Mouse (Mus musculus): ENCODE measurements around the gene Ccl2.

Gene Ccl2

DNA sequence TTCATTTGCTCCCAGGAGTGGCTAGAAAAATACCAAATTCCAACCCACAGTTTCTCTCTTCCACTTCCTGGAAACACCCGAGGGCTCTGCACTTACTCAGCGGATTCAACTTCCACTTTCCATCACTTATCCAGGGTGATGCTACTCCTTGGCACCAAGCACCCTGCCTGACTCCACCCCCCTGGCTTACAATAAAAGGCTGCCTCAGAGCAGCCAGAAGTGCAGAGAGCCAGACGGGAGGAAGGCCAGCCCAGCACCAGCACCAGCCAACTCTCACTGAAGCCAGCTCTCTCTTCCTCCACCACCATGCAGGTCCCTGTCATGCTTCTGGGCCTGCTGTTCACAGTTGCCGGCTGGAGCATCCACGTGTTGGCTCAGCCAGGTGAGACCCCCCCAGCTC, at the start of gene Ccl2:
Ccl2 (plus strand) TSS at position 216 of the 400 bp plus-strand sequence.
- DNase-seq (ENCODE audit: low read depth, low spot score) = peak; percentile 98

DNA sequence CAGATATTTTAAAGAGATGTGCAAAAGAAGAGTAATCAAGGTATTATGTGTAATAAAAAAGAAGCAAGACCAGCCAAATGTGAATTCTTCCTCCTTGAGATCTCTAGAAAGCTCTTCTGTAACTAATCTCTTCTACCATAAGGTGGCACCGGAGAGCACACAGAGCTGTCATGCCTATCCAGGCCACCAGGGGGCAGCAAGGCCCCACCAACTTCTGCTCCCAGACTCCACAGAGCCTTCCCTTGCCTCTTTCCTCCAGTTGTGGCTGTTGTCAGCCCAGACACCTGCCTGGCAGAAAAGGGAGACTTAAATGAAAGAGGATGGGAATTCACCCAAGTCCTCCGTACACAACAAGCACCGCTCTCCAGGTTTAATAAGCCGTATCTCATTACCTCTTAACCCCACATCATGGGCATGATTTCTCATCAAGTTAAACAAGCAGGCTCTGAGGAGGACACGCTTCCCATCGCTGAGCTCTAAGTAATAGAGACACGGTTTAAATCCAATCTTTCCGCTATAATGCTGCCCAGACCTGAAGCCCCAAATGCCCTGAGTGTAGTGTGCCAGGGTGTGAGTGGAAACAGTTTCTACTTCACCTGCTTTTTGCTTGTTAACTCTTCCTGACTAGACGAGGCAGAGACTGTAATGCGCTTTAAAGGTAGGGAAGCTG, 39.1 kb upstream of the Ccl2 start:
- peak; percentile 89 for DNase-seq (ENCODE audit: low read depth, low spot score)

DNA sequence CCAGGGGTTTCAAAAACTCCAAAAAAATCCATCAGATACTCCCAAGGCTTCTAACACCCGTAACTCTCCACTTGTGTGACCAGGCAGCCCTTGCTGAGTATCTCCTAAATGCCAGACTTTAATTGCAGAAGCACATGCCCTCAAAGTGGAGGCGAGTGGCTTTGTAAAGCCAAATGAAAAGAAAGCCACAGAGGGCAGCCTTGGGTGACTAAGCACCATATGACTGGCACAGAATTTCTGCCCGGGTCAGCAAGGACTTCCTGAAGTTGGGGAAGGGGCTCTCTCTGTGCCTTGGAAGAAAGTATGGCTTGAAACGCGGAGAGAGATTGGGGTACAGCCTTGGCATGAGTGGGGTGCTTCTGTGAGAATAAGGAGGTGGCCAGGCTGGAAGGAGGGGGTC, 38.3 kb upstream of the Ccl2 start:
- DNase-seq (ENCODE audit: low read depth, low spot score) = peak; percentile 17

DNA sequence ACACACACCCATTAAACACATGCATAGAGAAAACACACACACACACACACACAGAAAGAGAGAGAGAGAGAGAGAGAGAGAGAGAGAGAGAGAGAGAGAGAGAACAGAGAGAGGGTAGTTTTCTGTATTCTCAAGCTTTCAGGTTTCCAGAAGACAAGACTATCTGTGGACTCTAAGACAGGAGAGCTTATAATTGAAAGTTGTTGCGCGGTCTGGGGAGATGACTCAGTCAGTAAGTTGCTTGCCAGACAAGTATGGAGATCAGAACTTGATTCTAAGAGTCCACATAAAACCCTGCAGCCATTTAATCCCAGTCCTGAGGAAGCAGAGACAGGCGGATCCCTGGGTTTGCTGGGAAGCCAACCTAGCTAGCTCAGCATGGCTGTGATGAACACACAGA, 36.7 kb upstream of the Ccl2 start:
- peak; percentile 64 for DNase-seq (ENCODE audit: low read depth, low spot score)

DNA sequence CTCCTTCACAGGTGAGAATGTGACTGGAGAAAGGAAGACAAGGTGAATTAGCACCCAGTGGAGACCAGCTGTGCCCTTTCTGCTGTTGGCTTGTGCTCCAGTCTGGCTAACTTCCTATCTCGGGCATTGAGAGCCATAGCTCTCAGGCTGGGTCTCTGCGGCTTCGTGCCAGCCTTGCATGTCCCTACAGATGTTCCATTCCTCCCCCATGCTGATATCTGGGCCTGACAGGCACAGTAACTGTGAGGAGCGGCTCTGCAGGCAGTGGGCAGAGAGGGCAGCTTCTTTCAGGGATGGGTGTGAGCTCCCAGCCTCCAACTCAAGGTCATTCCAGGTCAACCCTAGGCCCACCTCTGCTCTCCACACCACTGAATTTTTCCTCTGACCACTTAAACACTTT, 35.9 kb upstream of the Ccl2 start:
- DNase-seq (ENCODE audit: low read depth, low spot score) = no peak

DNA sequence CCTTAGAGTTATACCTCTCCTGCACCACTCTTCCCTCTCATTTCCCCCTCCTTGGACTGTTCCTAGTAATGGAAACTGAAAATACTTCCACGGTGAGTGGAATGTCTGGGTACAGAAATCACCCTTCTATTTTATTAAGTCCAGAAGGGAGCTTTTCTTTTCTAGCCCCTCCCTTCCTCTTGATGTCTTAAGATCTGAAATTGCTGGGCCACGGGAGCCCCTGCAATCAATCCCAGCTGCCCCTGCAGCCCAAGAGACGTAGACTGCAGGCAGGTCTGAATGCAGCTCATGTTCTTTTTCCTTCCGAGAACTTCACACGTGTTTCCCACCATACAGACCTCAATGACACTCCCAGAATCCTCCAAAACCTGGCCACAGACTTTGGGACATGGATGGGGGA, 34.8 kb upstream of the Ccl2 start:
- DNase-seq (ENCODE audit: low read depth, low spot score) = no peak

DNA sequence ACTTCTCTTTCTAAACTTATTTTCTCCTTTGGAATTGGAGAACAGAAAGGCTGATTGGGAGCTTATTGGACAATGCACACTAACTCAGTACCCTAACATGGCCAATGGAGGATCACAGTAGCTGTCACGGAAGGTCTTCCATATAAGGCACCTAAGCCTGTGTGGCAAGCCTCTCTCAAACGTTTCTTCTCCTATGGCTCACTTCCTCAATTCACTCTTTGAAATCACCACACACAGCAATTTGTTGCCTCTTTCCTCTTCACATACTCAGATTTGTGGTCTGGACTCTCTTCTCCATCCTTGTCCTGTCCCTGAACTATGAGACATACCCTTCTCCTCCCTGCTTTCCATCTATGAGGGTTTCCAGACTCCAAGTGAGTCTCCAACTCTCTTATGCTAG, 30.6 kb upstream of the Ccl2 start:
- DNase-seq (ENCODE audit: low read depth, low spot score) = no peak

DNA sequence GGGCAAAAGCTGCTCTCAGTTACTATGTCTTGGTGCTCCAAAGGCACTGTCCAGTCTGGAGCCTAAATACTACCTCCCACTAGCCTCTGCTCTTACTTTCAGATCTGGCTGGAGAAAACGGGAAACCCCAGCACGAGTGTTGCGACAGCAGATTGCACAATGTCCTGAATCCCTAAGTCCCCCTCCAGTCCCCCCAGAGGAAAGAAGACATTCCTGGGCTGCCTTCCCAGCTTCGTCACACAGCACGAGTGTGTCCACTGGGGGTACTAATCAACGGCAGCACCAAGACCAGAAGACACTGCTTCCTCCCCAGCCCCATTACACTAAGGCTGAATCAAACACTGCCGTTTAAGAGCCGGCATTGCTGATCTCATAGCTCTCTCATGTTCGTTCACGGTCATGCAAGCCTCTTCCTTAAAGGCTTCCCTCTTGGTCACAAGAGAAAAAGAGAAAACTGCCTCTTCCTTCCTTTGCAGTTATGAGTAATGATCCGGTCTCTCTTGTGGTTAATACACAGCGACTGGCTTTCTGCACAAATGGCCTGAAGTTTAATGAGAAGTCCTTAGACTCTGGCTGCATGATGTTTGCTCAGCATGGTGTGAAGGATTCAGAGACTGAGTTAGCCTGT, 28.5 kb upstream of the Ccl2 start:
- peak; percentile 87 for DNase-seq (ENCODE audit: low read depth, low spot score)

DNA sequence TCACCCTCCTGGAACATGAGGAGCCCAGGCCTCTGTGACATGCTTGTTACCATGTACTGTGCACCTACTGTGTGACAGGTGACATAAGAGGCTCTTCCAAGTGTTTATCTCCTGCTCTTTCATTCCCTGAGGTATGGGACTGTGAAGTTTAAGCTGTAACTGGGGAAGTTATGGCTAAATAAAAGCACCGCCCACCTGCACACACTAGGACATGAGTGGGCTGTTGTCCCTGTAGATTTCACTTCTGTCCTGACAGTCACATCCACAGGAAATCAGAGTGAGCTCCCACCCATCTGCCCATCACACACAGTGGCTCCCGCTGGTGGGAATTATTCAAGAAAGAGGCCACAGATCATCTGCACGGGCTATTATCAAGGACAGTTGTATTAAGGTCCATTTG, 25.3 kb upstream of the Ccl2 start:
- DNase-seq (ENCODE audit: low read depth, low spot score) = no peak

DNA sequence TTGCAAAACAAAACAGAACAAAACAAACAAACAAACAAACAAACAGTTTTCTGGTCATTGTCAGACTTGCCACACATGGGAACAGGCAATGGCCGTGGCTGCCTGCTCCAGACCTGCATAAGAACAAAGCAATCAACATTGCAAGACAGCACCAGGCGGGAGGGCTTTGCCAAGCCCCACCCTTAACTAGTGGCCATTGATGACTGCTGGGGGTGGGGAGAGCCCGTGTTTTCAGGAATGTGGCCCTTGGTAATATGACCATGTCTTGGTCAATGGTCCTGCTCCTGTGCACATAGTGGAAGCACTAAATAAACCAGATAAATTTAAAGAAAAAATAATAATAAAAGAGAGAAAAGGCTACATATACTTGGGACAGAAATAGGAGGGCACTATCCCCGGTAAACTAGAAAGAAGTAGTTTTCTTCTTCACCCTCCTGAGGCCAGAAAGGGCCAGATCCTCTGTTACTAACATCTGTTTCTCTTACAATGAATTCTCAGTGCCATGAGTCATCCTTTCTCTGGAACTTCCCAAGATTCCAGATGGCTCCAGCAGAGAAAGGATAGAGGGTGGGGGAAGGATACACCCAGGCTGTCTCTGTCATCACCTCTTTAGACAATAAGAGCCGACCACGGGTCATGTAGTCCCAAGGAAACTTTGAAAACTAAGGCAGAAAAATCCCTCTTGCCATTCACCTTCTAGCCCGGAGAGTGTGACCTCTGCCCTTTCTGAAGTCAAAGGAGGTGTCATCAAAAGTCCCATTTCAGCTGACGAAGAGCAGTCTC, 23.8 kb upstream of the Ccl2 start:
- peak; percentile 97 for DNase-seq (ENCODE audit: low read depth, low spot score)

DNA sequence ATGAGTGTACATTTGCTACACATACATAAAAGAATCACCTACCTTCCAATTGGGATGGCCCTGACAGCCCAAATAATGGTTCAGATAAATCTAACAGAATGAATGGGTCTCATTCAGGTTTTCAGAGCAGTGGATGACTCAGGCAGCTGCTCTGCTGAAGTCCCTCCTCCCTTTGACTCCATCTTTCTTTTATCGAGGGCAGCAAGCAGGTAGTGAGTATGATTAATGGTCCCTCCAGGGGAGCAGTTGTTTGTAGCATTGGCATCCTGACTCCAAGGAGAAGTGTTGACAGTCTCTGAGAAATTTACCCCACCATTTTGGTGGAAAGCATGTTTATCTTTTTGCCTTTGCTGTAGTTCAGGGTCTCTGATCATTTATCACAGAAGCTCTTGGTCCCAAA, 21.6 kb upstream of the Ccl2 start:
- DNase-seq (ENCODE audit: low read depth, low spot score) = peak; percentile 81

DNA sequence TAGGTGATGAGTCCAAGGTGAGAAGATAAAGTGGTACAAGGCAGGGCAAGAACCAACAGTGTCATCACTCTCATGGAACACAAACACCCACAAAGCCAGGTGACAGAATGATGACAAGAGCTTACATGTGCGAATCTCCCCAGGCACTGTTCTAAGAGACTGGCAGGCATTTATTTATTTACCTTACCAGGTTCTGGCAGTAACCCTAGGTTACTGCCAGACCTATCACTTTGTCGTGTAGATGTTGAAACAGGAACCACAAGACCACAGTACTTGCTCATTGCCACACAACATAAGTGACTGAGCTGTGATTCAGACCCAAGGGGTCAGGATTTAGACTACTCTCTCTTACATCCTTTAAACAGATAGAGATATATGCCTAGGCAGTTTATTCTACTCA, 20.3 kb upstream of the Ccl2 start:
- DNase-seq (ENCODE audit: low read depth, low spot score) = peak; percentile 82

DNA sequence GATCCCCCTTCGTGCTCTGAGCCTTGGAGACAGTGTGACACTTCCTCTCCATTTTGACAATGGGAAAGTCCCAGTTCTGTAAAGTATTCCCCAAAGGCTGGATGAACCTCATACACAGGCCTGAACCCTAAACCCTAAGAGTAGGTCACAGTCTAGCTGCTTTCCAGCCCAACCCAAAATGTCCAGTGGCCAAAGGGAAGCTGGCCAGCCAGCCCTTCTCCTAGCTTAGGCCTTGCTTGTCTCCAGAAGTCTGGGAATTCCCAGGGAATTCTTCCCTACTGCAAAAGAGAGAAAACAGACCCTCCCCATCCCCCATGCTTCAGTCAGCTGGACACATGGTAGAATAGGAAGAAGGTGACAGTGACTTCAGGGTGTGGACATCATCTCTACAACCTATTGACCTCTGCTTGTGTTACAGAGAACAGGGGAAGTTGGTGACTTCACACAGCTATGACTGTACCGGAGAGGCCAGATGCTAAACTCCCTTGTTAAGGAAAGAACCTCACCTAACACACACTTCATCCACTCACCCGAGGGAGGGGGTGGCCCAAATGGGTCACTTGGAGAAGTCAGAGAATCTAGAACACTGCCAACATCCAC, 19.1 kb upstream of the Ccl2 start:
- no peak for DNase-seq (ENCODE audit: low read depth, low spot score)

DNA sequence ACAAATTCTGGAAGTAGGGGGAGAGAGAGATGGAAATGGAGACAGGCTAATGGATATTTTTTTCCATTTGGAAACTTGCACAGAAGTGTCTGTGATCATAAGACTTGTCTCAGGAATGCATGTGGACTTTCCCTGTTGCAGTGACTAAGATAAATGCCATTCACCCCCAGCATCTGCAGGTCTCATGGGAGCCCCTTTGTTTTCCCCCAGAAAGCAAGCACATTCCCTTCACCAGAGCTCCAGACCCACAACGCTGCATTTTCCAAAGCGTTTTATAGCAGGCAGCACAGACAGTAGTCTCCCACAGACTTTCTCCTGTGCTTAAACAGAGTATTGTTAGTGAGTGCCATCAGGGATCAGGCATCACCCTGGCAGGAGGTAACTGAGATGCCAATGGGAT, 16.0 kb upstream of the Ccl2 start:
- peak; percentile 80 for DNase-seq (ENCODE audit: low read depth, low spot score)

DNA sequence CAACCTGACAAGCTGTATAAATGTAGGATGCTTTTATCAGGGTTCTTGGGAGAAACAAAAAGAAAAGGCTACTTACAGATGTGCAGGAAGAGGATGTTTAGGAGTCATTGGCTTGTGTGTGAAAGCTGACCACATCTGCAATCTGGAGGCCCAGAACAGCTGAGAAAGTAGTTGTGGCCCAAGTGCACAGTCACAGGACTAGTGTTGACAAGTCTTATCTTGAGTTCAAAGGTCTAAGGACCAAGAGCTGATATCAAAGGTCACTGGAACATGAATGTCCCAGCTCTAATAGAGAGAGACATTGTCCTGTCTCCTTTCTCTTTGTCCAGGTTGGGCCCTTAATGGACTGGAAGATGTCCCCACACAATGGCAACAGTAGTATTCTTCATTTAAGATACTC, 15.6 kb upstream of the Ccl2 start:
- no peak for DNase-seq (ENCODE audit: low read depth, low spot score)

DNA sequence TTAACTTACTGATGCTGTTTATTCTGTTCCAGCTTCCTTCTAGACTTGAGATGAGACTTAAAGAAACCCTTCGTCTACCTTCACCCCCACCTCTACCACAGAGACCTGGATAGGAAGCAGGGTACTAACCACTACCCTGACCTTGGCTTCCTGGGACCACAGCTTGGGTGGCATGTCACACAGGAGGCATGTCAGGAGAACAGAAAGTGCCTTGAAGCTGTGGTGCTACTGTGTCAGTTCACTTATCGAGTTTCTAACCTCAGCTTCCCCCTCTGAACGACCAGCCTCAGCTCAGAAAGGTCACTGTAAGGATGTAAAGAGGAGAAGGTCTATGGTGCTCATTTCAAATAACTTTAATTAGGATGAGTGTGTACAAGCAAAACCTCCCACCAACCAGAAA, 14.0 kb upstream of the Ccl2 start:
- DNase-seq (ENCODE audit: low read depth, low spot score) = no peak

DNA sequence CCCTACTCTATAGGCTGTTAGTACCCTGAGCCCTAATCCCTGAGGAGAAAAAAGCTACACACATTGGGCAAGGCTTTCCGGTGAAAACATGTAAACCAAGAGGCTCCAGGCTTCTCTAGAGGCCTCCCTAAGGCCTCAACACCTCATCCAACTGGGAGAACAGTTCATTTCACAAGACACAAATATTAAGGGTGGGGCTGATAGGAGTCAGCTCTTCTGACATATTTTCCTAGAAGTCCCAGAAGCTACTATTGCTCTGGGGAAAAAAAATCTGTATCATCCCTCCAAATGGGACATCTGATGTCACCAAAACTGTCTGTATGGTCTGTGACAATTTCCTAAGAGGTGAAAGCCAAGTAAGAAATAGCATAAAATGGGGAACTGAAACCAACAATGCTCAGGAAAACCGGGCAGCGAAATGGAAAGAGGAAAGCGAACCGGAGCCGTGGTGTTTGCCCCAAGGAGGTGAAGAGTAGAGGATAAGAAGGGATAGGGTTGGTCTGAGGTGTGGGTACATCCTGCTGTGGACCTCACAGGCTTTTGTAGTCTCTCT, 12.8 kb upstream of the Ccl2 start:
- no peak for DNase-seq (ENCODE audit: low read depth, low spot score)

DNA sequence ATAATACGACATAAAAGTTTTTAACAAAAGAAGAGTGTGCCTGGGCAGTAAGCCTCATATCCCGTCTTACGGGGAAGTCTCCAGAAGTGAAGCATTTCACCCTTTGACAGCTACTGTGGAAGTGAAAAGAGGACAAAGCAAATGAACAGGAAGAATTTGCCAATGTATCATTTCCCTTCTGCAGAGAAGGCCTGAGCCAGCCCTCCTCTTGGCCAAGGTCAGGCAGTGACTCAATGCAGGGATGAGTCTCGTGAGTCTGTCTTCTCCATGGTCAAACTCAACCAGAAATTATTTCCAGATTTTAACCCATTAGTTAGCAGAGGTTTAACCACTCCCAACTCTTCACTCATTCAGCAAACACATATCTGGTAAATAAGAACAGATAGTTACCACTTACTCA, 11.6 kb upstream of the Ccl2 start:
- peak; percentile 55 for DNase-seq (ENCODE audit: low read depth, low spot score)

DNA sequence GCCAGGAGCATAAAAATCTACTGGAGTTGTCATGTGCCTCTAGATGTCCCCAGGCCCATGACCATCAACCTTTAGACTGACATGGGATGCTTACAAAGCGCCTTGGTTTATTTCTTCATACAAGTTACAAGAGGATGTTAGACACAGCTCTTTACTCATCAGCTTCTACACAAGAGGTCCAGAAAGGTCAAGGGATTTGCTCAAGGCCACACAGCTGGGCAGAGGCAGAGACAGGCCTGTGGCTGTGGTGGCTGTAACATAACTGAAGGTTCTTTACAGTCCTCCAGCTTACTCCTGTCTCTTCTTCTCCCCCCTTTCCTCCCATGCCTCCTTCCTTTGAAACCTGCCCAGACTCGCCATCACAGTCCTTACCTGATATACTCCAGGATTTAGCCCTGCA, 5.2 kb upstream of the Ccl2 start:
- no peak for DNase-seq (ENCODE audit: low read depth, low spot score)

DNA sequence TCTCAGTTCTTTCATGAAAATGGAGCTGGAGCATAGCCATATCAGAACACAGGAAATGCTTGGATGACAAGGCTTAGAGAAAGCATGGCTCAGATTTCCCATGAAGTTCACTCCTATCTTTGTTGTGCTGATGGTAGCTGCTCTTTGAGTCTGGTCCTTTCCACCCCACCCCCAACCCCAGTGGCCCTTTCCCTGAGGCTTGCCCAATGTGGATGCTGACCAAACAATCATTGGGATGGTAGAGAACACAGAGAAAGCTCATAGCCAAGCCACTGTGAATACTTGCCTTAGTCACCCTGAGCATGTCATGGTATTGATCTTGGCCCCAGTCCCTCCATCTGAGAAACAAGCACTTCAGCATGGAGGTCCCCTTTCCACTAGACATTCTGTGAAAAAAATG, 3.2 kb upstream of the Ccl2 start:
- DNase-seq (ENCODE audit: low read depth, low spot score) = peak; percentile 61

DNA sequence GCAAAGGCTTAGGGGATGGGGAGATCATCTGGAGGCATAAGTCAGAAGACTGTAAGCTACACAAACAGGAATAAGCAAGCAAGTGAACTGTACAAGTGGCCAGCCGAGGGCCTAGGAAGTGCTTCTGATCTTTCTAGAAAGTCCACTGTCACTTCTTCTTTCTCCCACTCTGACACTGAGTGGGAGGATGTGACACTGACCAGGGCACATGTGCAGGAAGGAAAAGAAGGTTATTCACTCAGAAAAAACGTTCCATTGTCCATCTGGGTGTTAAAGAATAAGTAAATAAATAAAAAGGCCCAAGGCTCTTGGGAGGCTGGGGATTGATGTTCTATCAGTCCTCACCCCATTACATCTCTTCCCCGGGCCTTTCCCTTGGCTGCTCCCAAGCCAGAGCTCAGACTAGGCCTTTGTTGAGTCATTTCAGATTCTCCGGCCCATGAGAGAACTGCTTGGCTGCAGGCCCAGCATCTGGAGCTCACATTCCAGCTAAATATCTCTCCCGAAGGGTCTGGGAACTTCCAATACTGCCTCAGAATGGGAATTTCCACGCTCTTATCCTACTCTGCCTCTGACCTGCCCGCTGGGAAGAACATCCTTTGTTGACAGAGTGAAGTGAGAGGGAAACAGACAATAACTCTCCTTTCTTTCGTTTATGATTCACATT, 2.6 kb upstream of the Ccl2 start:
- peak; percentile 99 for DNase-seq (ENCODE audit: low read depth, low spot score)

DNA sequence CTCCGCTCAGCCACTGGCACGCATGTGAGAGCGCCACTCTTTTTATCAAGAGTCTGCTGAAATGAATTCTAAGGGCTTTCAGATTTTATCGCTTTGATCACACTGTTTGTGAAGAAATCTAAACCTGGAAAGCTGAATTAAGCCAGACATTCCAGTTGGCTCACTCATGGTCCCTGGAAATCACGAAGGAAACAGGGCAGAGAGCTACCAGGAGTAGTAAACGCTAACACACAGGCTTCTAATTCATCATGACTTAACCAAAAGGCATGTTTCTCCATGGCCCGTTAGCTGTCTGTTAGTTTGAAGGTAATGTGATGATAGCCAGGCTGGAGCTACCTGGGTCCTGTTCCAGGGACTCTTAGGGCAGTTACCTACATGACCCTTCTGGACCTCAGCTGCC, 925 bp upstream of the Ccl2 start:
- peak; percentile 76 for DNase-seq (ENCODE audit: low read depth, low spot score)

Measured in 3T3-L1 (cell line).